Mouse (Mus musculus): Measurements from ENCODE around the gene Cdk2ap2.

Gene Cdk2ap2

DNA sequence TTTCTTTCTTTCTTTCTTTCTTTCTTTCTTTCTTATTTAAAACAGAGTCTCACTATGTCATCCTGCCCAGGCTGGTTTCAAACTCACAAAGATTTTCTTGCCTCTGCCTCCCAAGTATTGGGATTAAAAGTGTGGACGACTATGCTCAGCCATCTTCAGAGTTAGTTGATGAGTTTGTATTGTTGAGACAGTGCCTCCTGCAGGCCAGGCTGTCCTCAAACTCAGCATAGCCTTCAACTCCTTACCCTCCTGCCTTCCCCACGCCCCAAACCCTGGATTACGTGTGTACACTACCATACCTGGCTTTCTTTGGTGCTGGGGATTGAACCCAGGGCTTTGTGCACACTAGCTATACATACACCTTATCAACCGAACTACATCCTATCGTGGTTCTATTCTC lies 39.5 kb downstream of the Cdk2ap2 start:
- peak; percentile 62 for DNase-seq (ENCODE audit: low read depth, low spot score)

DNA sequence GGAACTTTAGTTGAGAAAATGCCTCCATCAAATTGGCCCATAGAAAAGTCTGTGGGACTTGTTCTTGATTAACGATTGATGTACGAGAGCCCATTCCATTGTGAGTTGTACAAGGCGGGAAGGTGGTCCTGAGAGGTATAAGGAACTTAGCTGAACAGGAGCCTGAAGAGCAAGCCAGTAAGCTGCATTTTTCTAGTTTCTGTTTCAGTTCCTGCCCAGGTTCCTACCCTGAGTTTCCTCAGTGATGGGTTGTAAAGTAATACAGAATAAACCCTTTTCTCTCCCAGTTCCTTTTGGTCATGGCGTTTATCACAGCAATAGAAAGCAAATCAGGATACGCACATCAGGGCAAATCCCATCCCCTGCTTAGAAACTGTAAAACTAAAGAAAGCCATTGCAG lies 40.9 kb downstream of the Cdk2ap2 start:
- DNase-seq (ENCODE audit: low read depth, low spot score): peak; percentile 39

DNA sequence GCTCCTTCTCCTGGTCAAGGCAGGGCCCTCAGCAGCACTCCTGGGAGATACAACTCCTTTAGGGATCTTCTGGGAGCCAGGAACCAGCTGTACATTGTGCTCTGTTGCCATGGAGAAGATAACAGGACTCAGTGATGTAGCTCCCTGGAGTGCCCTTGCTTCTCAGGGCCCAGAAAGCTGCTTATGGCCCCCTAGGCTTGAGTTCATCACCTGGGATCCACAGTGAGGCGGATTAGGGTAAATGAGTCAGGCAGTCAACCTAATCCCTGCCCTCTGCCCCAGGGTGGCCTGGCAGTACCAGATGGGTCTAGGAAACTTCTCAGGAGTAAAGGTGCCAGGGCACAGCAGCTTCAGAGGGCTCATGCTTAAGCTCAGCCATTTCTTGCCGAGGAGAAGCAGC lies 42.5 kb downstream of the Cdk2ap2 start, which contains the start of gene Gpr152:
Gpr152 (plus strand) TSS at position 342 of the 400 bp plus-strand sequence.
- DNase-seq (ENCODE audit: low read depth, low spot score): no peak

DNA sequence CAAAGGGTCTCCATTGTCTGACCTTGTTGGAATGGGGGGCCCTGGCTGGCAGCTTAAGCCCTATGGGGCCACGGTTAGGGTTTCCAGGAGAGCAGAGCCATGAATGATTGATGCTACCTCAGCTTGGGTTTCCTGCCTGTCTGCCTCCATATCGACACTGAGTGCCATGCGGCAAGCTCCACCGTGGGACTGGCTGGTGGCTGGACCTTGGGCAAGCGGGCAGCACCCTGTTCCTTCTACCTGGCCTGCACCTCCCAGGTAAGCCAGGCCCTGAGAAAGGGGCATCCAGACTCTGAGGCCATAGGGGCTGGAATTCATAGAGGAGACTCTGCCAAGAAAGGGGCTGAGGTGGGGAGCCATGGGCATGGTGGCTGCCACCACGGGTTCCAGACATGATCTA lies 43.2 kb downstream of the Cdk2ap2 start:
- DNase-seq (ENCODE audit: low read depth, low spot score): no peak

DNA sequence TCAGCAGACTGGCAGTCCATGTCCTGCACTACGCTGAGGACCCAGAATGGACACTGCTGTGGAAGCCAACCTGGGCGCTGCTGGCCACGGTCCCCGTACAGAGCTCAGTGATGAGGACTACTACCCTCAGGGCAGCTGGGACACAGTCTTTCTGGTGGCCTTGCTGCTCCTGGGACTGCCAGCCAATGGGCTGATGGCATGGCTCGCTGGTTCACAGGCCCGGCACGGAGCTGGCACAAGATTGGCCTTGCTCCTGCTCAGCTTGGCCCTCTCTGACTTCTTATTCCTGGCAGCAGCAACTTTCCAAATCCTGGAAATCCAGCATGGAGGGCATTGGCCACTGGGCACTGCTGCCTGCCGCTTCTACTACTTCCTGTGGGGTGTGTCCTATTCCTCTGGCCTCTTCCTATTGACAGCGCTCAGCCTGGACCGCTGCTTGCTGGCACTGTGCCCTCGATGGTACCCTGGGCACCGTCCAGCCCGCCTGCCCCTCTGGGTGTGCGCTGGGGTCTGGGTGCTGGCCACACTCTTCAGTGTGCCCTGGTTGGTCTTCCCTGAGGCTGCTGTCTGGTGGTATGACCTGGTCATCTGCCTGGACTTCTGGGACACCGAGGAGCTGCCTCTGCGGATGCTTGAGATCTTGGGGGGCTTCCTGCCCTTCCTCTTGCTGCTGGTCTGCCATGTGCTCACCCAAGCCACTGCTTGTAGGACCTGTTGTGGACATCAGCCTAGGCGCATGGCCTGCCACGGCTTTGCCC lies 45.6 kb downstream of the Cdk2ap2 start:
- DNase-seq (ENCODE audit: low read depth, low spot score): no peak

DNA sequence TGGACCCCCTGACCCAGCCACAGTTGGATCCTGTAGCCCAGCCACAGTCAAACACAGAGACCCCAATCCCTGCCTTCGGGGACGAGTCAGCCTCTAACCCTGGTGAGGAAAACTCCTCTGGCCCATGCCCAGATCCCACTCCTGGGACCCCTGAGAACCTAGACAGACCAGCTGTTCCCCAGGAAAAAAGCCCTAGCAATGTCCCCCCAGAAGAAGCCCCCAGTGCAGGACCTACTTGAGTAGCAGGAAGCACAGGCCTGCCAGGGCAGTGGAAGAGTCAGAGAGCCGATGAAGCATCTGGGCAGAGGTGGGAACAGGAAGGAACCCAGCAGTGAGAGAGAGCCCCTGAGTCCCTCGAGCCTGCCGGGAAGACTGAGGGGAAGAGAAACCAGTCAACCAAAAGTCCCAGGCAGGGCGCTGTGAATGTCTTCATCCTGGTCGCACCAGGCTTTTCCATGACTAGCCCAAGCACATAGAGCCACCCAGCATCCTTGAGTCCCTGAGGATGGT lies 46.8 kb downstream of the Cdk2ap2 start, which contains the start of gene Cabp4:
Cabp4 (minus strand) TSS at position 275 of the 510 bp plus-strand sequence.
- no peak for DNase-seq (ENCODE audit: low read depth, low spot score)

DNA sequence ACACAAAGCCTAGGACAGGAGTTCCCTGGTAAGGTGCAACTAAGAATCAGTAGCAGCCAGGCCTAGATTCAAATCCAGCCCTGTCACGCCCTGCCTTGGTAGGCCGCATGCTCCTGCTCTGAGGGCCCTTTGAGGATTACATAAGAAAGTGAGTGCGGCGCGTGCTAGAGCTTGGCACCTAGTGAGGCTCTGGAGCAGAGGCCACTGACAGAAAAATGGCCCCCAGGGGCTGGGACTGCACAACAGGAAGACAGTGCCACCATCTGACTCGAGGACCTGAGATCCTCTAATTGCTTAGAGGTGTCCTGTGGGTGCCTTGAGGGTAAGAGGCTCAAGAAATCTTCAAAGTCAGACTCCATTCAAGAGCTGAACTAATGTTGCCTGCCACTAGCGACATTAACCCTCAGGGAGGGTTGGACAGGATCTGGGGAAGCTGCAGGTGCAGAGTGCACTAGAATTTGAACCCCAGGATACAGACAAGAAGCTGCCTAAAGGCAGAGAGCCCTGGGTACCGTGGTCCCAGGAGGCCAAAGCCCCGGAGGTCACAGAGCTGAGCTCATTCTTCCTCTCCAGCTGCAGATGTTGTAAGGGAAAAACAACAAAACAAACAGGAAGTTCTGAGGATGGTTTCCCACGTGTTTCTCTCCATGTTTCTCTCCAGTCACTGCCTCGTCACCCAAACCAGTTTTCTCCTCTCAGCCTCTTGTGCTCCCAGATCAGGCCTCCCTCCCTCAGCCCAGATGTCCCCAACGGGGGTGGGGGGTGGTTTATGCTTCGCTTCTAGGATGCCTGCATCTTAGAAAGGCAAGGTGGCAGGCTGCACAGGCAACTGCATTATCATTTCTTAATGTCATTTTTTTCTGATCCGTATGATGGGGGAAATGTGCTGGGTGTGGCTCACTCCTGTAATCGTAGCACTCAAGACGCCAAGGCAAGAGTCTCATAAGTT lies 47.8 kb downstream of the Cdk2ap2 start:
- DNase-seq (ENCODE audit: low read depth, low spot score): peak; percentile 29

DNA sequence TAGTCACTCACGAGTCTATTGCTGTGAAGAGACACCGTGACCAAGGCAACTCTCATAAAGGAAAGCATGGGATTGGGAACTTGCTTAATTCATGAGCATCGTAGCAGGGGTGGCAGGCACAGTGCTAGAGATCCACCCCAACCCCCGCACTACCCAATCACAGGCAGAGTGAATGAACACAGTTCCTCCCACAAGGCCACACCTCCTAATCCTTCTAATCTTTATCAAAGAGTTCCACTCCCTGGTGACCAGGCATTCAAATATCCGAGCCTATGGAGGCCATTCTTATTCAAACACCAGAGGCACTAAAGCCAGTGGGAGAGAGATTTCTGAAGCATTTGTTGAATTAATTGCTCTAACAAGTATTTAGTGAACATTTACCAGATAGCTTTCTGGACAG lies 49.0 kb downstream of the Cdk2ap2 start:
- DNase-seq (ENCODE audit: low read depth, low spot score): no peak

DNA sequence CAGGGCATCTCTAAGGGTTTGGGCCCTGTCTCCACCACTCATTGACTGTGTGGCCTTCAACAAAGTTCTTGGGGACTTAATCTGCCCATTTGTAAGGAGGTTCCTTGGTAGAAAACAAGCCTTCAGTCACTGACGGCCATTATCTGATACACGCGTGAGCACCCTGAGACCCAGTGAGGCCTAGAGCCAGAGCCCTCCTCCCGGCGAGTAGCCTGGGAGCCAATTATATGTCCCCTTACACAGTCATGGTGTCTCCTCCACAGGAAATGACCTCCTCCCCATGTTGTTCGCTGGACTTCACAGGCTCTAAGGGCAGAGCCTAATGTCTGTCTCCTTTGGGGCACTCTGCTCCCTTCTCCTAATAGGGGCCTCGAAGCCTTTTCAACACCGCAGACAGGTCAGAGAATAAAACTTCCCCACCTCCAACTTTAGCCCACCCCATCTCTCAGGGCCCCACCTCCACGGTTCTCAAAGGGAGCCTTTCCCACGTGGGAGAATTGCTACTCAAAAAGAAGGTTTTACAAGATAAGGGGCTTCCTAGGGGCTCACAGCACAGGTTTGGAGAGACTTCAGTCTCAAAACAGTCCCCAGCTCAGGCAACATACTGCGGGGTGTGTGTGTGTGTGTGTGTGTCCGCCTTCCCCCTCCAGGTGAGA lies 49.5 kb downstream of the Cdk2ap2 start:
- no peak for DNase-seq (ENCODE audit: low read depth, low spot score)

DNA sequence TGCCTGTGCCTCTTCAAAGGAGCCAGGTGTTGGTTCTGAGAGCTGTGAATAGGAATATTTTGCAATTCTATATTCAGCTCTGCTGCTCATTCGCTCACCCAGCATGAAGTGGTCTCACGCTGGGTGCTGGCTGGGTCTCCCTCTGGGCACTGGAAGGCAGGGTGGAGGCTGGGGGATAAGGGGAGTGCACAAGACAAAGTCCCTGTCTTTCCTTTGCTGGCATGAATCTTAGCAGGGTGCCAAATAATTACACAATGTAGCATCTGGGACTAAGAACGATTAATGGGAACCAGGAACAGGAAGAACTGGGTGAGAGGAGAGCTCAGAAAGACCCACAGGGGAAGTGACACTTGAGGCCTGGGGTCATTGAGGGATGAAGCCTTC lies 50.0 kb downstream of the Cdk2ap2 start:
- DNase-seq (ENCODE audit: low read depth, low spot score): no peak

DNA sequence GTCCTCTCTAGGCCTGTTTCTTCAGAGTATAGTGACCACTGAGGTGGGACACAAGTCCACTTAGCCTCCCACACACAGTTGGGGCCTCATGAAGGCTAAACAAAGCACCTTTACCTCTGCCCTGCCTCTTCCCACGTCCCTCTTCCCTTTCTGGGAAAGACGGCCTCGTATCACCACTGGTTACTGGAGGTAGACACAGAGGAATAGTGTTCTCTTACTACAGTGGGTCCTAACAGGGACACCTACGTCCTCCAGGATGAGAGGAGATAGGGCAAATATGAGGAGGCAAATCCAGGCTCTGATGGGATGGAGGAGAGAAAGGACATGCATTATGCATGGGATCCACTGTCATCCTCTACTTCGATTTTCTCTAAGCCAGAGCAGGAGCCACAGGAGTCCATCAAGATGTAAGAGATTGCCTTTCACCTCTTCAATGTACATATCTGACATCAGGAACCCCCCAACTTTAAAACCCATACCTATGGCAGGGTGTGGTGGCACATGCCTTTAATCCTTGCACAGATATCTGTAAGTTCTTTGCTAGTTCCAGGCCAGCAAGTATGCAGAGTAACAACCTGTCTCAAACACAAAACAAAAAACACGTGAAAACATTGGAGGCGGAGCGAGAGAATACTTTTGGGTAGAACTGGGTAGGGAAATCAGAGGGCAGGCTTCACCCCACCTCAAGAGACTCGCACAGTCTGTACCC lies 51.0 kb downstream of the Cdk2ap2 start:
- DNase-seq (ENCODE audit: low read depth, low spot score): no peak

DNA sequence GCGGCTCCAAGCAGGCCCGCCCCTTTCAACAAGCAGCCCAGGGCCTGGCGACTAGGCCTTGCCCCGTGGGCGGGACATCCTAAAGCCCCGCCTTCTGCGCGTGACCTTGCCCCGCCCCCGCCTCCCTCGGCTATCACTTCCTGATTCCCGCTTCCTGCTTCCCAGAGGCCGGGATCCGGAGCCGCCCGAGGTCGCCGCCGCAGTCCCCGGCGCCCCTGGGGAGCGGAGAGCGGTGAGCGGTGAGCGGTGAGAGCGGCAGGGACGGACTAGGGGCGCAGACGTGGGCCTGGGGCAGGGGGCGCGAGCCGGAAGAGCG lies 51.5 kb downstream of the Cdk2ap2 start, which contains the start of gene Coro1b:
Coro1b (plus strand) TSS at position 129 of the 316 bp plus-strand sequence.
- DNase-seq (ENCODE audit: low read depth, low spot score): peak; percentile 93

Data from CD4-positive, CD25-positive, alpha-beta regulatory T cell, adult 2 months (primary cell).